Mouse (Mus musculus) limb, embryonic 14.5 days (tissue): ENCODE data around the gene Gtdc1. TPM values are rescaled to one million over a fixed set of nuclear protein-coding genes. Genes with fewer than 3 reads are reported as not detected.

ENCODE experiments used
- ATAC-seq: fragments of 200-750 bp; cut with Nextera tagmentation; 2 replicates; pipeline ENCODE4 v1.8.0; 2017; ENCODE audit warnings: low read depth, moderate number of reproducible peaks, moderate TSS enrichment; ENCODE audit not compliant: low FRiP score
- DNase-seq: peaks from one replicate; pipeline ENCODE4 v3.0.0-alpha.2; 2015; ENCODE audit warnings: low spot score
- H3K27ac ChIP-seq: fragments of 300-500 bp; sonication (generic); replicated peaks from 2 replicates; pipeline ENCODE4 v1.5.1; 2014; ENCODE audit warnings: low read depth, mild to moderate bottlenecking, low read length, moderate library complexity, mixed read lengths
- H3K27me3 ChIP-seq: fragments of 300-500 bp; sonication (generic); 2 replicates; pipeline ENCODE4 v1.6.1; 2014; ENCODE audit warnings: low read length, mixed read lengths; ENCODE audit not compliant: control insufficient read depth, insufficient read depth
- H3K36me3 ChIP-seq: fragments of 300-500 bp; sonication (generic); 2 replicates; pipeline ENCODE4 v1.6.1; 2014; ENCODE audit warnings: mild to moderate bottlenecking, low read length, moderate library complexity, mixed read lengths; ENCODE audit not compliant: control insufficient read depth, insufficient read depth
- H3K4me1 ChIP-seq: fragments of 300-500 bp; sonication (generic); 2 replicates; pipeline ENCODE4 v1.6.1; 2014; ENCODE audit warnings: antibody characterized with exemption, low read length, mixed read lengths; ENCODE audit not compliant: control insufficient read depth, insufficient read depth
- H3K4me2 ChIP-seq: fragments of 300-500 bp; sonication (generic); replicated peaks from 2 replicates; pipeline ENCODE4 v1.6.1; 2014; ENCODE audit warnings: low read depth, mild to moderate bottlenecking, low read length, moderate library complexity; ENCODE audit not compliant: severe bottlenecking
- H3K4me3 ChIP-seq: fragments of 300-500 bp; sonication (generic); replicated peaks from 2 replicates; pipeline ENCODE4 v1.5.1; 2014; ENCODE audit warnings: low read length
- H3K9ac ChIP-seq: fragments of 300-500 bp; sonication (generic); 2 replicates; pipeline ENCODE4 v1.6.1; 2014; ENCODE audit warnings: mild to moderate bottlenecking, low read depth, low read length, moderate library complexity; ENCODE audit not compliant: severe bottlenecking
- H3K9me3 ChIP-seq: fragments of 300-500 bp; sonication (generic); 2 replicates; pipeline ENCODE4 v1.6.1; 2016; ENCODE audit warnings: low read length; ENCODE audit not compliant: control insufficient read depth
- POLR2A ChIP-seq: fragments of 200-500 bp; IDR thresholded peaks from 2 replicates; pipeline ENCODE4 v1.8.0; 2012; ENCODE audit warnings: inconsistent platforms, mild to moderate bottlenecking, moderate library complexity, borderline replicate concordance; ENCODE audit not compliant: insufficient read depth, insufficient read length; ENCODE audit errors: extremely low read depth
- WGBS: fragments of 180-500 bp; shearing (Covaris S2); extraction: QIAGEN DNeasy Blood & Tissue Kit; methylation state at CpG from one replicate; pipeline ENCODE4 v1.1.7; 2014; 5-methylcytosine and 5-hydroxymethylcytosine counted together
- polyA plus RNA-seq, 2 experiments: library from polyadenylated mRNA; depleted of rRNA in 1 of 2; stranded (reverse) in 1 of 2; unstranded in 1 of 2; fragments of >200 nt; fragmentation: Nextera tagmentation in 1 of 2; extraction: Ambion mirVana in 1 of 2; gene quantifications; 2 replicates each; pipeline versions ENCODE4 v1.2.1 to v1.2.3; 2012 to 2014

Gene Gtdc1
- polyA plus RNA-seq, 2 experiments: 14.3 to 22.9 TPM

- Histone ChIP-seq H3K36me3 (no peaks in the 10 kb centered on the region), H3K27ac (no peak overlapping the region), H3K4me2 (no peak overlapping the region), H3K9ac (no peak overlapping the region), H3K27me3 (no peaks in the 10 kb centered on the region), H3K4me1 (no peaks in the 10 kb centered on the region), H3K9me3 (no peaks in the 10 kb centered on the region), H3K4me3 (no peak overlapping the region)
- DNase-seq (no peak), ATAC-seq (no peak)
- no peak for TF ChIP-seq POLR2A
Observed at GRCm38 (mm10) chr2:44721461-44721860, 206.0 kb downstream of the Gtdc1 start.

GRCm38 (mm10) chr2:44705883-44706615 lies 221.4 kb downstream of the Gtdc1 start:
- H3K27ac ChIP-seq: 0 out of 2 replicates have a peak overlapping the region, but pooled peaks have one; percentile 19
- WGBS: 60% methylated on average over 4 of the region's 4 CpGs
- no peaks in the 10 kb centered on the region for H3K27me3 ChIP-seq
- no peaks in the 10 kb centered on the region for H3K4me1 ChIP-seq
- H3K36me3 ChIP-seq: no peaks in the 10 kb centered on the region
- DNase-seq (peak; percentile 48), ATAC-seq (peak; percentile 44; the same call in 1 of the 2 replicates)
- H3K4me2 ChIP-seq: no peak overlapping the region
- H3K9me3 ChIP-seq: no peaks in the 10 kb centered on the region
- no peak overlapping the region for H3K4me3 ChIP-seq
- H3K9ac ChIP-seq: no peak overlapping the region
- no peak for TF ChIP-seq POLR2A

GRCm38 (mm10) chr2:44700276-44700675 lies 227.2 kb downstream of the Gtdc1 start:
- Histone ChIP-seq H3K9ac (no peak overlapping the region), H3K27me3 (no peaks in the 10 kb centered on the region), H3K4me3 (no peak overlapping the region), H3K36me3 (no peaks in the 10 kb centered on the region), H3K4me2 (no peak overlapping the region), H3K27ac (no peak overlapping the region), H3K4me1 (no peaks in the 10 kb centered on the region), H3K9me3 (no peaks in the 10 kb centered on the region)
- 54% methylated on average over 4 of the region's 4 CpGs for WGBS
- no peak for DNase-seq
- TF ChIP-seq POLR2A: no peak
- no peak for ATAC-seq

GRCm38 (mm10) chr2:44696441-44696840 lies 231.0 kb downstream of the Gtdc1 start:
- no peaks in the 10 kb centered on the region for H3K27me3 ChIP-seq

GRCm38 (mm10) chr2:44693898-44694297 lies 233.6 kb downstream of the Gtdc1 start:
- 81% methylated on average over 1 of the region's 1 CpGs for WGBS
- DNase-seq (no peak), ATAC-seq (no peak)
- Histone ChIP-seq H3K4me3 (no peak overlapping the region), H3K27ac (no peak overlapping the region), H3K4me1 (no peaks in the 10 kb centered on the region), H3K4me2 (no peak overlapping the region), H3K36me3 (no peaks in the 10 kb centered on the region), H3K9ac (no peak overlapping the region), H3K9me3 (no peaks in the 10 kb centered on the region), H3K27me3 (no peaks in the 10 kb centered on the region)
- no peak for TF ChIP-seq POLR2A

More at GRCm38 (mm10) chr2:44696441-44696840, 231.0 kb downstream of the Gtdc1 start:
- Histone ChIP-seq H3K9me3 (no peaks in the 10 kb centered on the region), H3K9ac (no peak overlapping the region), H3K4me1 (no peaks in the 10 kb centered on the region), H3K4me2 (no peak overlapping the region), H3K27ac (no peak overlapping the region), H3K4me3 (no peak overlapping the region), H3K36me3 (no peaks in the 10 kb centered on the region)
- DNase-seq: no peak
- WGBS: 71% methylated on average over 3 of the region's 3 CpGs
- no peak for ATAC-seq
- no peak for TF ChIP-seq POLR2A
